Mouse (Mus musculus): ENCODE data around the gene Gsg1. TPM values are rescaled to one million over a fixed set of nuclear protein-coding genes. Genes with fewer than 3 reads are reported as not detected.

The Gsg1 gene
- polyA plus RNA-seq, 1 experiment from 2014 or later = 0.41 TPM

- Histone ChIP-seq H3K9me3 (no peaks in the 10 kb centered on the region), H3K4me1 (replicated peaks) (0 out of 2 replicates have a peak, but pooled peaks cover 7% of the 10 kb centered on the region), H3K4me2 (replicated peaks) (no peak overlapping the region), H3K36me3 (no peaks in the 10 kb centered on the region), H3K4me3 (replicated peaks) (no peak overlapping the region), H3K27ac (no peak overlapping the region), H3K27me3 (replicated peaks) (no peaks in the 10 kb centered on the region), H3K9ac (no peak overlapping the region)
- WGBS = 76% methylated on average over 6 of the region's 6 CpGs
- no peak for ATAC-seq
Measured at GRCm38 (mm10) chr6:135276474-135277295, 22.5 kb upstream of the Gsg1 start.

- Histone ChIP-seq H3K9ac (no peak overlapping the region), H3K27me3 (replicated peaks) (no peaks in the 10 kb centered on the region)
- 69% methylated on average over 4 of the region's 4 CpGs for WGBS
Measured at GRCm38 (mm10) chr6:135275231-135275630, 21.1 kb upstream of the Gsg1 start.

GRCm38 (mm10) chr6:135273066-135273465 lies 18.9 kb upstream of the Gsg1 start:
- no peak overlapping the region for H3K4me2 ChIP-seq (replicated peaks)
- no peak overlapping the region for H3K27ac ChIP-seq
- H3K9me3 ChIP-seq = no peaks in the 10 kb centered on the region
- no peak overlapping the region for H3K4me3 ChIP-seq (replicated peaks)
- H3K36me3 ChIP-seq = no peaks in the 10 kb centered on the region
- 80% methylated on average over 6 of the region's 6 CpGs for WGBS
- no peaks in the 10 kb centered on the region for H3K4me1 ChIP-seq (replicated peaks)
- peak; percentile 37; the same call in 1 of the 2 replicates for ATAC-seq
- no peak overlapping the region for H3K9ac ChIP-seq
- no peaks in the 10 kb centered on the region for H3K27me3 ChIP-seq (replicated peaks)

More at GRCm38 (mm10) chr6:135275231-135275630, 21.1 kb upstream of the Gsg1 start:
- H3K27ac ChIP-seq = no peak overlapping the region
- H3K4me1 ChIP-seq (replicated peaks) = 0 out of 2 replicates have a peak, but pooled peaks cover 7% of the 10 kb centered on the region
- no peaks in the 10 kb centered on the region for H3K36me3 ChIP-seq
- H3K4me3 ChIP-seq (replicated peaks) = no peak overlapping the region
- no peaks in the 10 kb centered on the region for H3K9me3 ChIP-seq
- no peak for ATAC-seq
- H3K4me2 ChIP-seq (replicated peaks) = no peak overlapping the region

GRCm38 (mm10) chr6:135271761-135272160 lies 17.6 kb upstream of the Gsg1 start:
- Histone ChIP-seq H3K4me1 (replicated peaks) (no peaks in the 10 kb centered on the region), H3K4me2 (replicated peaks) (no peak overlapping the region), H3K9me3 (no peaks in the 10 kb centered on the region), H3K9ac (no peak overlapping the region), H3K27ac (no peak overlapping the region), H3K4me3 (replicated peaks) (no peak overlapping the region), H3K27me3 (replicated peaks) (no peaks in the 10 kb centered on the region), H3K36me3 (no peaks in the 10 kb centered on the region)
- 75% methylated on average over 2 of the region's 2 CpGs for WGBS
- ATAC-seq = no peak

GRCm38 (mm10) chr6:135269626-135270025 lies 15.5 kb upstream of the Gsg1 start:
- no peaks in the 10 kb centered on the region for H3K4me1 ChIP-seq (replicated peaks)
- no peaks in the 10 kb centered on the region for H3K27me3 ChIP-seq (replicated peaks)
- no peak for ATAC-seq
- H3K27ac ChIP-seq = no peak overlapping the region
- no peak overlapping the region for H3K4me2 ChIP-seq (replicated peaks)
- 63% methylated on average over 6 of the region's 6 CpGs for WGBS
- no peaks in the 10 kb centered on the region for H3K36me3 ChIP-seq
- H3K4me3 ChIP-seq (replicated peaks) = no peak overlapping the region
- no peaks in the 10 kb centered on the region for H3K9me3 ChIP-seq
- H3K9ac ChIP-seq = no peak overlapping the region

GRCm38 (mm10) chr6:135268392-135268791 lies 14.2 kb upstream of the Gsg1 start:
- Histone ChIP-seq H3K4me2 (replicated peaks) (no peak overlapping the region), H3K9me3 (no peaks in the 10 kb centered on the region), H3K27me3 (replicated peaks) (no peaks in the 10 kb centered on the region), H3K9ac (no peak overlapping the region), H3K4me1 (replicated peaks) (no peaks in the 10 kb centered on the region), H3K4me3 (replicated peaks) (no peak overlapping the region), H3K27ac (no peak overlapping the region), H3K36me3 (no peaks in the 10 kb centered on the region)
- ATAC-seq = no peak

GRCm38 (mm10) chr6:135267221-135267620 lies 13.1 kb upstream of the Gsg1 start:
- Histone ChIP-seq H3K9me3 (no peaks in the 10 kb centered on the region), H3K9ac (no peak overlapping the region), H3K27me3 (replicated peaks) (no peaks in the 10 kb centered on the region), H3K4me3 (replicated peaks) (no peak overlapping the region), H3K36me3 (no peaks in the 10 kb centered on the region), H3K4me1 (replicated peaks) (no peaks in the 10 kb centered on the region), H3K27ac (no peak overlapping the region), H3K4me2 (replicated peaks) (no peak overlapping the region)
- 68% methylated on average over 3 of the region's 3 CpGs for WGBS
- no peak for ATAC-seq

- no peak for ATAC-seq
- Histone ChIP-seq H3K4me2 (replicated peaks) (no peak overlapping the region), H3K27ac (no peak overlapping the region), H3K4me3 (replicated peaks) (no peak overlapping the region), H3K4me1 (replicated peaks) (no peaks in the 10 kb centered on the region), H3K9ac (no peak overlapping the region), H3K9me3 (no peaks in the 10 kb centered on the region), H3K27me3 (replicated peaks) (no peaks in the 10 kb centered on the region), H3K36me3 (no peaks in the 10 kb centered on the region)
- 91% methylated on average over 1 of the region's 1 CpGs for WGBS
Measured at GRCm38 (mm10) chr6:135266056-135266455, 11.9 kb upstream of the Gsg1 start.

- H3K4me1 ChIP-seq (replicated peaks) = no peaks in the 10 kb centered on the region
- H3K27me3 ChIP-seq (replicated peaks) = no peaks in the 10 kb centered on the region
- H3K9me3 ChIP-seq = no peaks in the 10 kb centered on the region
- WGBS = 98% methylated on average over 6 of the region's 6 CpGs
- H3K4me3 ChIP-seq (replicated peaks) = no peak overlapping the region
- no peak overlapping the region for H3K9ac ChIP-seq
- H3K36me3 ChIP-seq = no peaks in the 10 kb centered on the region
- no peak overlapping the region for H3K4me2 ChIP-seq (replicated peaks)
- no peak for ATAC-seq
- H3K27ac ChIP-seq = no peak overlapping the region
Measured at GRCm38 (mm10) chr6:135264136-135264535, 10.0 kb upstream of the Gsg1 start.

- no peak overlapping the region for H3K27ac ChIP-seq
- H3K4me2 ChIP-seq (replicated peaks) = no peak overlapping the region
- no peak overlapping the region for H3K4me3 ChIP-seq (replicated peaks)
- 54% methylated on average over 2 of the region's 2 CpGs for WGBS
- no peaks in the 10 kb centered on the region for H3K27me3 ChIP-seq (replicated peaks)
- no peaks in the 10 kb centered on the region for H3K4me1 ChIP-seq (replicated peaks)
- no peak for ATAC-seq
- H3K9me3 ChIP-seq = no peaks in the 10 kb centered on the region
- H3K9ac ChIP-seq = no peak overlapping the region
- H3K36me3 ChIP-seq = no peaks in the 10 kb centered on the region
Measured at GRCm38 (mm10) chr6:135262565-135262964, 8.4 kb upstream of the Gsg1 start.

- Histone ChIP-seq H3K36me3 (no peaks in the 10 kb centered on the region), H3K27me3 (replicated peaks) (no peaks in the 10 kb centered on the region), H3K9me3 (no peaks in the 10 kb centered on the region), H3K27ac (no peak overlapping the region), H3K9ac (no peak overlapping the region), H3K4me3 (replicated peaks) (no peak overlapping the region), H3K4me1 (replicated peaks) (no peaks in the 10 kb centered on the region), H3K4me2 (replicated peaks) (no peak overlapping the region)
- no peak for ATAC-seq
- WGBS = 89% methylated on average over 9 of the region's 9 CpGs
Measured at GRCm38 (mm10) chr6:135261124-135261523, 7.0 kb upstream of the Gsg1 start.

- Histone ChIP-seq H3K9ac (no peak overlapping the region), H3K36me3 (no peaks in the 10 kb centered on the region), H3K4me2 (replicated peaks) (no peak overlapping the region), H3K27me3 (replicated peaks) (no peaks in the 10 kb centered on the region), H3K27ac (no peak overlapping the region), H3K4me1 (replicated peaks) (no peaks in the 10 kb centered on the region), H3K9me3 (no peaks in the 10 kb centered on the region), H3K4me3 (replicated peaks) (no peak overlapping the region)
- WGBS = 90% methylated on average over 6 of the region's 6 CpGs
- ATAC-seq = no peak
Measured at GRCm38 (mm10) chr6:135260435-135260834, 6.3 kb upstream of the Gsg1 start.

GRCm38 (mm10) chr6:135252728-135253077 lies 1.4 kb downstream of the Gsg1 start:
- peak overlapping the region; percentile 18; the same call in 1 of the 2 replicates for H3K27ac ChIP-seq
- 6% methylated on average over 16 of the region's 16 CpGs for WGBS
- H3K27me3 ChIP-seq (replicated peaks) = no peaks in the 10 kb centered on the region
- H3K4me1 ChIP-seq (replicated peaks) = peaks cover 16% of the 10 kb centered on the region
- H3K4me2 ChIP-seq (replicated peaks) = peak overlapping the region; percentile 42
- H3K4me3 ChIP-seq (replicated peaks) = no peak overlapping the region
- H3K36me3 ChIP-seq = no peaks in the 10 kb centered on the region
- H3K9me3 ChIP-seq = no peaks in the 10 kb centered on the region
- peak; percentile 85 for ATAC-seq
- 0 out of 2 replicates have a peak overlapping the region, but pooled peaks have one; percentile 11 for H3K9ac ChIP-seq
